Mouse (Mus musculus): ENCODE results near the gene Serpina3i.

Gene Serpina3i

DNA sequence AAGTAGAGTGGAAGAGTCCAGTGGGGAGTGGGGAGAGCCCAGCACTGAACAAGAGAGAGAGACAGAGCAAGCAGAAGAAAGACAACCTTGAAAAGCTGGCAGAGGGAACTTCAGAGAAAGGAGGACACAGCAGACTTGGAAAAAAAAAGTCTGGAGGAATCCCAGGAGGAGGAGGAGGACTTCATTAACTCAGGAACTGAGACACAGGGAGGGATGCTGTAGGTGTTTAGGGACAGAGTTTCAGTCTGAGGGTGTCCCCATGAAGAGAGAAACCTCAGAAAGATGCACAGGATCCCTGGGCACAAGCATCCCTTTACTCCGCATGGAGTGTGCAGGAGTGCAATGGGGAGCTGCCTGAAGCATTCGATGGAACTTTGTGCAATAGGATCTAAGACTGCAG is 35.1 kb downstream of the Serpina3i start:
- DNase-seq, result no peak

DNA sequence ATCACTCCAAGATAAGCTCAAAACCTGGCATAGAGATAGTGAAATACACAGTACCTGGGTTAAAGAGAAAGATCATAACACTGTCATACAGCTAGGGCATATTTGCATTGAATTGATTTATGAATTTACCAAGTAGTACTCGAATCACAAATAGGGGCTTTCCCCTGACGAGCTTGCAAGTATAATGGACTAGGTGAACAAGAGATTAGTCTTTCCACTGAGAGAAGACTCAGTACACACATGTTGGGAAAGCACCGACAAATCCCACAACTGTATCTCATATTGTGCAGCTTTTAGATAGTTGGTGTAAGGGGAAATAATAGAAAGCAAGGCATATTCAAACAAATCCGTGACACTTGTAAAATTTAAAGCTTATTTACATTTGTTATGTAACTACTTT is 43.1 kb downstream of the Serpina3i start:
- DNase-seq, result no peak

DNA sequence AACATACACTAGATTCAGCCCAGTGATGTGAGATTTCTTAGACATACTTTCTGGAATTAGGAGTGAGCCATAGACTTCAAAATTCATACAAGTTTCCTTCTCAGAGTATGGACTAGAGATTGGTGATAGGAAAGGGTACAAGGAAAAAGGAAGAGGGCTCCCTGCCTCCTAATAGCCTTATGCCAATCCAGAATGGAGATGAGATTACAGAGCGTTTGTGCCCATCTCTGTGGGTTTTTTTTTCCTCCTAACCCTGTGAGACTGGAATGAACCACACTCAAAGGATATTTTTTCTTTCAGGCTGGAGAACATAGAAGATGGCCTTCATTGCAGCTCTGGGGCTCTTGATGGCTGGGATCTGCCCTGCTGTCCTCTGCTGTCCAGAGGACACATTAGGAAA is 51.3 kb downstream of the Serpina3i start, which contains the start of gene Serpina3j:
Gene Serpina3j, plus strand, starts transcription at position 301 of the 400 bp plus-strand sequence.
- DNase-seq, result no peak

Measured in thymus, postnatal 36 days (tissue).